In the genomic region with DNA sequence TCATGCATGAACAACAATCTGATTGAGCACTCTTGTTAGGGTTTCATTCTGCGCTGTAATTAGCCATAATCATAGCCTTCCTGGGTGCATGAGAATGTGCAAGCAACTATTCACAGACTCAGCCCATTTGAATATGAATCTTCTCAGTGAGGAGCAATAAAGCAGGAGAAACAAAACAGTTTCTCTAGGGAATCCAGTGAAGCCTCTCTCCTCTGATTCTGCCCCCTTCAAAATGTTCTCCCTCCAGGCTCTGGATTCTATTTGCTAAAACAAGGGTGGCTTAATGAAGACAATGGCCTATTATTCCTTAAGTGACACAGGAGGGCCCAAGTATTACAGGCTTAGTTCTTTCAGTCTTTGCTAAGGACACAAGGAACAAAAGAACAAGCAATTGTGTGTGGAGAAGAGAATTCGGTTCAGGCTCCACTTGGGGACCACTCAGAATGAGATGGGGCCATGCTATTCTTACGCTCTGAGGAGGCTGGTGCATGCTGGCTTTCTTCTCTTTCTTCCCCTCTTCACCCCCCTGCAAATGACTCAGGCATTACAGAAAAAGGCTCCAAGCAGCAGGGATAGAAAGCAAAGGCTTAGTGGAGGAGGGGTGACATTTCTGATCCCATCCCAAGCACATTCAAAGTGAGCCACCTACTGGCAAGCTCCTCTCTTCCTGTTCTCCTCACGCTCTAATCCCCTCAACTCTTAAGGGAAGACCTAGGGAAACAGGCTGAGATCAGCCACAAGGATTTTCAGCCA, we compare ENCODE assay signal across 9 mouse cellular contexts.
DNase-seq lines count a peak whose midpoint lies in the region; TF ChIP-seq lines count a peak whose summit lies in the region.
"Had no signal": no experiment of that assay in that cellular context is flagged by ENCODE, and none has a peak within 500 bp of the region (broad histone marks: within the 10 kb centered on the region; RNA-seq: fewer than 3 reads in every experiment).

No protein-coding gene starts in this region.

- H3K4me3 ChIP-seq in gastrocnemius, adult 2 months = no peak overlapping the region
- H3K4me3 ChIP-seq: erythroblast, embryonic 14.5 days had no signal

- peak overlapping the region; percentile 61 for H3K27ac ChIP-seq in gastrocnemius, adult 2 months

- DNase-seq in ZHBTc4 (ENCODE audit: low read depth, low spot score) = peak; percentile 67
- peak; percentile 44 to 66 for DNase-seq in cerebellum, postnatal 25 days
- DNase-seq in gastrocnemius, adult 2 months = peak; percentile 46
- DNase-seq in hindlimb bud, embryonic 11.5 days (ENCODE audit: extremely low spot score, low read depth, low spot score) = peak; percentile 20
- peak; percentile 62 to 66 for DNase-seq in left cerebral cortex, adult 18-20 months (ENCODE audit: low spot score in 2 of 2)
- peak; percentile 78 for DNase-seq in mesoderm, embryonic 11.5 days (ENCODE audit: low read depth, low spot score)
- DNase-seq in right cerebral cortex, postnatal 36 days (ENCODE audit: low spot score in 2 of 2) = peak; percentile 48 to 69
- no peak for DNase-seq in thymus, postnatal 14 days

- peak; percentile 73 for TF ChIP-seq CTCF in gastrocnemius, adult 2 months (IDR thresholded peaks at IDR 0.05)

- intact Hi-C loops in gastrocnemius, adult 2 months (cut with DNase I) = loop anchor here (5.0 kb wide), 3 partner anchors 243 to 988 kb away; no protein-coding TSS in a partner anchor
